Mouse (Mus musculus) MEL (cell line): ENCODE data around the gene Arhgef2. TPM values are rescaled to one million over a fixed set of nuclear protein-coding genes. Genes with fewer than 3 reads are reported as not detected.

Experiments used
- DNase-seq: peaks from one replicate; pipeline ENCODE4 v3.0.0; 2011; ENCODE audit warnings: low read depth, low spot score
- H3K27ac ChIP-seq: 2 replicates; pipeline ENCODE4 v1.5.1; 2012; ENCODE audit warnings: low read depth, mild to moderate bottlenecking, control low read depth, low read length, moderate library complexity; ENCODE audit not compliant: control insufficient read depth
- H3K27me3 ChIP-seq, 2 experiments: fragments of 150-350 bp in 1 of 2; sonication (generic) in 1 of 2; 2 replicates each; pipeline ENCODE4 v1.6.1; 2012; ENCODE audit warnings: low read length in 2 of 2, mild to moderate bottlenecking in 2 of 2, improper control_type of control experiment in 1 of 2, moderate library complexity in 1 of 2; ENCODE audit not compliant: insufficient read depth in 2 of 2, control insufficient read depth in 1 of 2
- H3K36me3 ChIP-seq, 2 experiments: 2 replicates each; pipeline ENCODE4 v1.6.1; 2012 to 2014; ENCODE audit warnings: low read length in 2 of 2, improper control_type of control experiment in 1 of 2, inconsistent platforms in 1 of 2, mild to moderate bottlenecking in 1 of 2; ENCODE audit not compliant: insufficient read depth in 2 of 2, control insufficient read depth in 1 of 2
- H3K4me1 ChIP-seq, 2 experiments: fragments of 150-350 bp in 1 of 2; sonication (generic) in 1 of 2; 2 replicates each; pipeline ENCODE4 v1.6.1; 2012; ENCODE audit warnings: low read length in 2 of 2, improper control_type of control experiment in 1 of 2, mild to moderate bottlenecking in 1 of 2; ENCODE audit not compliant: insufficient read depth in 2 of 2, control insufficient read depth in 1 of 2
- H3K4me3 ChIP-seq, 2 experiments: fragments of 150-350 bp in 1 of 2; sonication (generic) in 1 of 2; 2 replicates each; pipeline ENCODE4 v1.5.1; 2012; ENCODE audit warnings: low read depth in 2 of 2, low read length in 2 of 2, mild to moderate bottlenecking in 2 of 2, moderate library complexity in 2 of 2, control low read depth in 1 of 2, improper control_type of control experiment in 1 of 2; ENCODE audit not compliant: control insufficient read depth in 1 of 2, insufficient read depth in 1 of 2
- H3K79me2 ChIP-seq: 2 replicates; pipeline ENCODE4 v1.6.1; 2012; ENCODE audit warnings: mild to moderate bottlenecking, low read length, moderate library complexity; ENCODE audit not compliant: control insufficient read depth, poor library complexity, insufficient read depth
- H3K9ac ChIP-seq: 2 replicates; pipeline ENCODE4 v1.6.1; 2012; ENCODE audit warnings: low read depth, mild to moderate bottlenecking, control low read depth, low read length, moderate library complexity; ENCODE audit not compliant: control insufficient read depth, poor library complexity, severe bottlenecking
- H3K9me3 ChIP-seq: fragments of 150-350 bp; sonication (generic); replicated peaks from 2 replicates; pipeline ENCODE4 v1.6.1; 2012; ENCODE audit warnings: mild to moderate bottlenecking, low read length, improper control_type of control experiment, moderate library complexity; ENCODE audit not compliant: insufficient read depth
- BHLHE40 ChIP-seq: IDR thresholded peaks from 2 replicates; pipeline ENCODE4 v1.6.1; 2012; ENCODE audit warnings: low read depth, mild to moderate bottlenecking, inconsistent platforms, low read length, improper control_type of control experiment, borderline replicate concordance
- CHD1 ChIP-seq: IDR thresholded peaks from 2 replicates; pipeline ENCODE4 v1.6.1; 2012; ENCODE audit warnings: low read depth, mild to moderate bottlenecking, inconsistent platforms, low read length, improper control_type of control experiment
- CHD2 ChIP-seq: IDR thresholded peaks from 2 replicates; pipeline ENCODE4 v1.6.1; 2011; ENCODE audit warnings: low read length, improper control_type of control experiment
- EP300 ChIP-seq, 2 experiments: IDR thresholded peaks; 2 replicates each; pipeline ENCODE4 v1.6.1; 2011; ENCODE audit warnings: improper control_type of control experiment in 2 of 2, low read length in 2 of 2, low read depth in 1 of 2, mild to moderate bottlenecking in 1 of 2
- GABPA ChIP-seq: IDR thresholded peaks from 2 replicates; pipeline ENCODE4 v1.6.1; 2012; ENCODE audit warnings: low read depth, mild to moderate bottlenecking, inconsistent platforms, low read length, improper control_type of control experiment, moderate library complexity
- JUND ChIP-seq: IDR thresholded peaks from 2 replicates; pipeline ENCODE4 v1.6.1; 2011; ENCODE audit warnings: low read depth, mild to moderate bottlenecking, improper control_type of control experiment, low read length
- KAT2A ChIP-seq: conservative IDR thresholded peaks from 2 replicates; pipeline ENCODE4 v1.6.1; 2012; ENCODE audit warnings: low read depth, low read length, improper control_type of control experiment, inconsistent platforms
- MAX ChIP-seq: IDR thresholded peaks from 2 replicates; pipeline ENCODE4 v1.6.1; 2011; ENCODE audit warnings: low read length, improper control_type of control experiment
- MAZ ChIP-seq: IDR thresholded peaks from 2 replicates; pipeline ENCODE4 v1.6.1; 2012; ENCODE audit warnings: low read depth, mild to moderate bottlenecking, inconsistent platforms, low read length, improper control_type of control experiment
- NELFE ChIP-seq: IDR thresholded peaks from 2 replicates; pipeline ENCODE4 v1.6.1; 2011; ENCODE audit warnings: low read depth, low read length, improper control_type of control experiment
- POLR2A ChIP-seq, 2 experiments: IDR thresholded peaks; 2 replicates each; pipeline ENCODE4 v1.6.1; 2011 to 2012; ENCODE audit warnings: low read length in 2 of 2, mild to moderate bottlenecking in 2 of 2, control low read depth in 1 of 2, improper control_type of control experiment in 1 of 2, low read depth in 1 of 2, moderate library complexity in 1 of 2; ENCODE audit not compliant: control insufficient read depth in 1 of 2, insufficient read depth in 1 of 2, poor library complexity in 1 of 2
- POLR2AphosphoS5 ChIP-seq: IDR thresholded peaks from 2 replicates; pipeline ENCODE4 v1.6.1; 2012; ENCODE audit warnings: low read depth, borderline replicate concordance, mild to moderate bottlenecking, inconsistent platforms, low read length, moderate library complexity, mixed read lengths
- SMC3 ChIP-seq: IDR thresholded peaks from 2 replicates; pipeline ENCODE4 v1.6.1; 2011; ENCODE audit warnings: low read depth, low read length, improper control_type of control experiment
- TAL1 ChIP-seq: IDR thresholded peaks from 2 replicates; pipeline ENCODE4 v1.6.1; 2012; ENCODE audit warnings: mild to moderate bottlenecking, inconsistent platforms, low read length, moderate library complexity, mixed read lengths
- TBP ChIP-seq: IDR thresholded peaks from 2 replicates; pipeline ENCODE4 v1.8.0; 2011; ENCODE audit warnings: low read depth, low read length, improper control_type of control experiment
- UBTF ChIP-seq: IDR thresholded peaks from 2 replicates; pipeline ENCODE4 v1.6.1; 2012; ENCODE audit warnings: low read depth, mild to moderate bottlenecking, inconsistent platforms, low read length, improper control_type of control experiment, moderate library complexity, borderline replicate concordance; ENCODE audit not compliant: insufficient read depth
- USF1 ChIP-seq: IDR thresholded peaks from 2 replicates; pipeline ENCODE4 v1.6.1; 2014; ENCODE audit warnings: low read depth, mild to moderate bottlenecking, inconsistent platforms, low read length, improper control_type of control experiment, moderate library complexity
- USF2 ChIP-seq, 2 experiments: IDR thresholded peaks; 2 replicates each; pipeline ENCODE4 v1.6.1; 2011 to 2012; ENCODE audit warnings: improper control_type of control experiment in 2 of 2, low read length in 2 of 2, borderline replicate concordance in 1 of 2, inconsistent platforms in 1 of 2, low read depth in 1 of 2, mild to moderate bottlenecking in 1 of 2; ENCODE audit not compliant: insufficient read depth in 1 of 2
- ZC3H11A ChIP-seq: IDR thresholded peaks from 2 replicates; pipeline ENCODE4 v1.6.1; 2012; ENCODE audit warnings: low read depth, mild to moderate bottlenecking, inconsistent platforms, low read length, improper control_type of control experiment
- ZKSCAN1 ChIP-seq: IDR thresholded peaks from 2 replicates; pipeline ENCODE4 v1.6.1; 2012; ENCODE audit warnings: low read depth, mild to moderate bottlenecking, inconsistent platforms, low read length, improper control_type of control experiment, moderate library complexity
- ZNF384 ChIP-seq: IDR thresholded peaks from 2 replicates; pipeline ENCODE4 v1.6.1; 2012; ENCODE audit warnings: low read depth, mild to moderate bottlenecking, inconsistent platforms, low read length, improper control_type of control experiment
- polyA plus RNA-seq, 2 experiments: library from polyadenylated mRNA; stranded (reverse) in 1 of 2; unstranded in 1 of 2; fragments of >175 nt in 1 of 2; fragments of >200 nt in 1 of 2; gene quantifications; 2 replicates each; pipeline versions ENCODE4 v1.2.1 to v1.2.4; 2012; ENCODE audit warnings: low replicate concordance in 2 of 2, low read depth in 1 of 2; ENCODE audit not compliant: insufficient read length in 2 of 2, insufficient read depth in 1 of 2, missing spikeins in 1 of 2
- total RNA-seq: library from RNA; depleted of rRNA; stranded (reverse); fragments of 300-350 nt; gene quantifications from 2 replicates; pipeline ENCODE4 v1.2.3, GENCODE M21; 2012

Arhgef2 gene
- total and polyA plus RNA-seq, 3 experiments, result 113 to 183 TPM; not detected in 1

GRCm38 (mm10) chr3:88579454-88580117 is 26.2 kb upstream of the Arhgef2 start (continued):
- no peak for TF ChIP-seq BHLHE40
- TF ChIP-seq USF1, result no peak
- peak; percentile 77 for TF ChIP-seq MAX
- TF ChIP-seq, all 39 proteins: peak for 16

DNA sequence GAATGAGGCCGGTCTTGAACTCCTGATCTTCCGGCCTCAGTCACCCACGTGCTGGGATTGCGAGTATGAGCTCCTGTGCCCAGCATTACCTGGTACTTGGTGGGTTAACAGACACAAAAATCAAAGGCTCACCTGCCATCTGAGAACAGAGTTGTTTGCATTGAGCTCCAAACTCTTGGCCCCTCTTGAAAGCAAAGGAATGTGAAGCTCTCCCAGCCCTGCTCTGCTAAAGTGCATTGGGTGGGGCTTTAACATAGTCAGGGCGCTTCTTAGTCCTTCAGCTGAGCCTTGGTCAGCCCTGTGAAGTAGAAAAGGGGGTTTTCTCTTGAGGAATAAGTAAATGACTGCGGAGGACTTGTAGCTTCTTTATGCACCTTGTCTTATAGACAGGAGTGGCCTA is 20.0 kb upstream of the Arhgef2 start:
- TF ChIP-seq USF2 (IDR thresholded peaks at IDR 0.05; ENCODE audit: borderline replicate concordance in 1 of 2, insufficient read depth in 1 of 2, low read depth in 1 of 2, low read length in 2 of 2) (no peak), NELFE (no peak), KAT2A (no peak), POLR2AphosphoS5 (no peak), EP300 (IDR thresholded peaks at IDR 0.05; ENCODE audit: low read depth in 1 of 2, low read length in 2 of 2) (no peak), SMC3 (no peak), TAL1 (no peak), MAZ (no peak), ZC3H11A (no peak), CHD2 (no peak), ZNF384 (no peak), UBTF (no peak), ZKSCAN1 (no peak), CHD1 (no peak), TBP (no peak), BHLHE40 (no peak), JUND (no peak), POLR2A (IDR thresholded peaks at IDR 0.05; ENCODE audit: control insufficient read depth in 1 of 2, insufficient read depth in 1 of 2, low read depth in 1 of 2, low read length in 2 of 2, poor library complexity in 1 of 2) (no peak), GABPA (no peak)
- TF ChIP-seq, all 39 proteins: peak for 0
- H3K9me3 ChIP-seq, result no peaks in the 10 kb centered on the region
- H3K4me3 ChIP-seq, result no peak overlapping the region
- peaks cover 0 to 4% of the 10 kb centered on the region in 2 experiments; a peak in 2 of 4 replicates for H3K4me1 ChIP-seq
- DNase-seq, result no peak
- H3K79me2 ChIP-seq, result peaks cover 6% of the 10 kb centered on the region
- peaks cover 5 to 31% of the 10 kb centered on the region in 2 experiments for H3K36me3 ChIP-seq
- no peak overlapping the region for H3K9ac ChIP-seq
- no peaks in the 10 kb centered on the region for H3K27me3 ChIP-seq
- H3K27ac ChIP-seq, result no peak overlapping the region
